Mouse (Mus musculus) mature B cell (primary cell): ENCODE data around the gene Gm21293.
"Not testable (repeated sequence)": the region's sequence is repeated elsewhere in the genome, so short reads cannot be mapped to it uniquely, and the experiment has no call there.

Experiments
- in situ Hi-C: fragments of 300-500 bp; cut with MboI; formaldehyde crosslinking; loops from 2 replicates; pipeline ENCODE4 v1.14.3; 2019

The Gm21293 gene

DNA sequence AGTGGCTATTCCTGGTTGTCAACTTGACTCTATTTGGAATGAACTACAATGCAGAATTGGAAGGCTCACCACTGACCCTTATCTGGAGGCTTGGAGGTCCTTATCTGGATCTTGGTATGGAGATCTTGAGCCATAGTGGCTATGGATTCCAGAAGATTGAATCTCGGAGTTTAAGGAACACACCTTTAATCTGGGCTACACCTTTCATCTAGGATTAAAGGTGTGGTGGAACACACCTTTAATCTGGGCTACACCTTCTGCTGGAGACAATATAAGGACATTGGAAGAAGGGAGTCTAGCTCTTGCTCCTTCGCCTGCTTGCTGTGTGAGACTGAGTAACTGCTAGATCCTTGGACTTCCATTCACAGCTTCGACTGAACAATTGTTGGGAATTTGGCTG is at the start of gene Gm21293:
Gene Gm21293, plus strand, starts transcription at position 301 of the 400 bp plus-strand sequence.
- in situ Hi-C loops: not testable (repeated sequence)

DNA sequence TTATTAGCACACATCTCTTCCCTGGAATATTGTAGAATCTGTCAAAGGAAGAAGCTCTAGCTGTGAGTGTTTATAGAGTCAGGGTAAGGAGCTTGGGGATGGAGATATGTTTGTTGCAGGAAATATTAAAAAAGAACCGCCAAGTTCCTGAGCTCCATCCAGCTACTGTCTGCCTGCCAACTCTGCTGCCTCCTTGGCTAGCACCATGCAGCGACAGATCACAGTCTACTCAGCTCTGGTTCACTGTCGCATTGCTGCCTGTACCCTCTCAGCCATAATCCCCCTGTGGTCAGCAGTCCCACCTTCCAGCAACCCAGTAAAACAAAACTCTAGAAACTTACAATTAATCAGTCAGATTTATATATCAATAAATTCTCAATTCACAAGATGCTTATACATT is 32.7 kb upstream of the Gm21293 start:
- in situ Hi-C loops: no loop called here

DNA sequence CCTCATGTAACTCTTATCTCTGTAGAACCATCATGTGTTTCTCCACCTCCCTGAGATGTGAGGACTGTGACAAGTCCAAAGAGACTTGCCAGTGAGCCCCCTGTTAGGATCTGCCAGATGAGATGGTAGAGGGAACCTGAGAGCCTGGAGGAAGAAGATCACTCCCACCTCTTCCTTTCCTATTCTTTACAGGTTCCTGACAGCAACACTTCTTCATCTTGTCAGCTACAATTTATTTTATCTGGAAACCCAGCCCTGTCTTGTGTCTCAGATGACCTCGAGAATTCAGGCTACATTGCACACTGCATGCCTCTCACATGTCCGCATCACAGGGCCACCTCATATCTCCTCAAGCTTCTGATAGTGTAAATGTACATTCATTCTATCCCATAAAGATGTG is 24.5 kb upstream of the Gm21293 start:
- in situ Hi-C loops: no loop called here

GRCm38 (mm10) chr10:104151197-104151596 is 8.4 kb downstream of the Gm21293 start, which contains the start of gene Gm6763:
Gene Gm6763 (plus strand): TSS chr10:104151497.
- in situ Hi-C loops: not testable (repeated sequence)

DNA sequence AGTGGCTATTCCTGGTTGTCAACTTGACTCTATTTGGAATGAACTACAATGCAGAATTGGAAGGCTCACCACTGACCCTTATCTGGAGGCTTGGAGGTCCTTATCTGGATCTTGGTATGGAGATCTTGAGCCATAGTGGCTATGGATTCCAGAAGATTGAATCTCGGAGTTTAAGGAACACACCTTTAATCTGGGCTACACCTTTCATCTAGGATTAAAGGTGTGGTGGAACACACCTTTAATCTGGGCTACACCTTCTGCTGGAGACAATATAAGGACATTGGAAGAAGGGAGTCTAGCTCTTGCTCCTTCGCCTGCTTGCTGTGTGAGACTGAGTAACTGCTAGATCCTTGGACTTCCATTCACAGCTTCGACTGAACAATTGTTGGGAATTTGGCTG is 16.9 kb downstream of the Gm21293 start, which contains the start of gene Gm8764:
Gene Gm8764, plus strand, starts transcription at position 301 of the 400 bp plus-strand sequence.
- in situ Hi-C loops: not testable (repeated sequence)

DNA sequence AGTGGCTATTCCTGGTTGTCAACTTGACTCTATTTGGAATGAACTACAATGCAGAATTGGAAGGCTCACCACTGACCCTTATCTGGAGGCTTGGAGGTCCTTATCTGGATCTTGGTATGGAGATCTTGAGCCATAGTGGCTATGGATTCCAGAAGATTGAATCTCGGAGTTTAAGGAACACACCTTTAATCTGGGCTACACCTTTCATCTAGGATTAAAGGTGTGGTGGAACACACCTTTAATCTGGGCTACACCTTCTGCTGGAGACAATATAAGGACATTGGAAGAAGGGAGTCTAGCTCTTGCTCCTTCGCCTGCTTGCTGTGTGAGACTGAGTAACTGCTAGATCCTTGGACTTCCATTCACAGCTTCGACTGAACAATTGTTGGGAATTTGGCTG is 25.4 kb downstream of the Gm21293 start, which contains the start of gene Gm21304:
Gene Gm21304, plus strand, starts transcription at position 301 of the 400 bp plus-strand sequence.
- in situ Hi-C loops: not testable (repeated sequence)

GRCm38 (mm10) chr10:104176724-104177123 is 33.9 kb downstream of the Gm21293 start, which contains the start of gene Gm21312:
Gene Gm21312 (plus strand): TSS chr10:104177024.
- in situ Hi-C loops: not testable (repeated sequence)

- in situ Hi-C loops: not testable (repeated sequence)
Measured at GRCm38 (mm10) chr10:104185233-104185632, 42.4 kb downstream of the Gm21293 start, which contains the start of gene Gm20765. Gene Gm20765 (plus strand): TSS chr10:104185533.

GRCm38 (mm10) chr10:104193742-104194141 is 51.0 kb downstream of the Gm21293 start, which contains the start of gene Gm4340:
Gene Gm4340 (plus strand): TSS chr10:104194042.
- in situ Hi-C loops: not testable (repeated sequence)
